Mouse (Mus musculus) urinary bladder, postnatal 25 days (tissue): ENCODE data around the gene Ccr8.
"Not testable (repeated sequence)": the region's sequence is repeated elsewhere in the genome, so short reads cannot be mapped to it uniquely, and the experiment has no call there.

Experiments
- DNase-seq: peaks from one replicate; pipeline ENCODE4 v3.0.0; 2022; ENCODE audit warnings: low spot score

Ccr8 gene

DNA sequence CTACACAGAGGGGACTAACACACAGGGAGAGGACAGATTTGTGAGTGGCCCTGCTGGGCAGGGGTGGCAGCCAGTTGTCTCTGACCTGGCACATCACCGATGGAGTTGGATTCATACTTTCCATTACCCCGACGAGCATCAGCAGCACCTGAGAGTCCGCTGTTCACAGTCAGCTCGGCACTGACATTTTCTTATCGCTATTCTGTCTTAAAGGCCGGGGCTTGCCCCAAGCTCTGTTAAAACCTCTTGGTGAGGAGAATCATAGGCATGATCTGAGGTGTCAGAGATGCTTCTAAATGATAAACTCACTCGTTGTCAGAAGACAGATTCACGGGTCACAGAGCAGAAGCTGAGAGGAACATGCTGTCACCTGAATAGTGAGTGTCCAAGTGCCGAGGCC, 828 bp upstream of the Ccr8 start:
- DNase-seq = no peak

- DNase-seq = no peak
Measured at GRCm38 (mm10) chr9:120093701-120094100, 1.8 kb downstream of the Ccr8 start.

DNA sequence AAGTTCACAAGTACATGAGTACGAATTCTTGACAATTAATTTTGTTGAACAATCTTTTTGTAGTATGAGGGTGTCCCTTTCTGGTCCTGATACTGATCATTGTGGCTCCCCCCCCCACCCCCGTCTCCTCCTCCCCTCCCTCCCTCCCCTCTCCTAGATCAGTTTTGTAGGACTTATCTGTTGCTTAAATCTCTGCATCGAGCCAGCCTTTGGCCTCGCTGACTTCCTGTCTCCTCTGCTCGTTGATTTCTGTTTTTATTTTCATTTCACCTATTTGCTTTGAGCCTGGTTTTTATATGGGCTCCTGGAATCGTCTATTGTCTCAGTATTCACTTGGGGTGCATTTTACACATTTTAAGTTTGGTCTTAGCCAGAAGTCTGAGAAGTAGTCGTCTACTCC, 4.0 kb downstream of the Ccr8 start:
- DNase-seq = no peak

DNA sequence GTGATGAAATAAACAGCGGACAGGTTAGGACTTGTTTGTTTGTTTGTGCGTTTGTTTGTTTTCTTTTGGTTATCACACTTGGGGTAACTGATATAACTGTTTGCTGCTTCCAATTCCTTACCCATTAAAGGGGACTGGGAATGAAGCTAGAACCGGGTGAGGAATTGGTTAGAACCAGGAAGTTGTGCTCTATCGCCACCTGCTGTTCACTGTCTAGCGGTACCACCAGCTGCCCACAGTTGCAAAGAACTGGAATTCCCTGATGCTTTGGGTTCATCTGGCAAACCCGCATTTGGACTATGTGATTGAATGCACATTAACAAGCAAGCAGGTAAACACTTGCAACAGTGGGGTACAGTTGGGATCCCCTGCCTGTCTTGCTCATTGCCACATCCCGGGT, 6.8 kb downstream of the Ccr8 start:
- DNase-seq = peak; percentile 68

- DNase-seq = no peak
Measured at GRCm38 (mm10) chr9:120099304-120099703, 7.4 kb downstream of the Ccr8 start.

DNA sequence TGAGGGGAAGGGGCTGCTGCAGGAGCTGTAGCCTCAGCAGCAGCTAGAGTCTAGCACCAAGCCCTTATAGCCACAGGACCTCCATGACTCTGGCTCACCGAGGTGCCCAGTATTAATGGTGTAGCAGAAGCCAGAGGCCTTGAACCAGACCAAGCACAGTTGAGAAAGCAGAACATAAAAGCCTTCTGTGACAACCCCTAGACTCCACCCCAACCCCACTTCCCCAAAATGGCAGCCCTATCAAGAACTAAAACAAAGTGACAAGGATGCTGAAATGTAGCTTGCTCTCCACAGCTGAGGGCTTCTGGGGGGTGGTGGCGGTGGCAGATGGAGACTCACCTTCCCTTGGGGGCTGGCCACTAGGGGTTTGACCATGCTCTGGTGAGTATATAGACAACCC, 9.3 kb downstream of the Ccr8 start:
- DNase-seq = no peak

DNA sequence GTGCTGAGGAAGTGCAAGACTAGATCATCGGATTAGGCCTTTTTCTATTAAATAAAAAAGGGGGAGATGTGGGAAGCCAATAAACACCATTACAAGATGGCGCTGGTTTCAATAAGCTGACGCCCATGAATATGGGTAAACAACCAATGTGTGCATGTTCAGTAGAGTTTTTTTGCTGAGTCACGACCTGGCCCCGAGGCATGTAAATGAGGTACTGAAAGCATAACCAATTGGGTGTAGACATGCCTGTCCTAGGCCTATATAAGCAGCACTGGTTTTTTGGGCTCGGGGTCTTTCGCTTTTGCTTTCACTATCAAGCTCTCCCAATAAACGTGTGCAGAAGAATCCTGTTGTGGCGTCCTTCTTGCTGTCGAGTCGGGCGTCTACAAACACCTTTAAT, 17.0 kb downstream of the Ccr8 start:
- DNase-seq = not testable (repeated sequence)

DNA sequence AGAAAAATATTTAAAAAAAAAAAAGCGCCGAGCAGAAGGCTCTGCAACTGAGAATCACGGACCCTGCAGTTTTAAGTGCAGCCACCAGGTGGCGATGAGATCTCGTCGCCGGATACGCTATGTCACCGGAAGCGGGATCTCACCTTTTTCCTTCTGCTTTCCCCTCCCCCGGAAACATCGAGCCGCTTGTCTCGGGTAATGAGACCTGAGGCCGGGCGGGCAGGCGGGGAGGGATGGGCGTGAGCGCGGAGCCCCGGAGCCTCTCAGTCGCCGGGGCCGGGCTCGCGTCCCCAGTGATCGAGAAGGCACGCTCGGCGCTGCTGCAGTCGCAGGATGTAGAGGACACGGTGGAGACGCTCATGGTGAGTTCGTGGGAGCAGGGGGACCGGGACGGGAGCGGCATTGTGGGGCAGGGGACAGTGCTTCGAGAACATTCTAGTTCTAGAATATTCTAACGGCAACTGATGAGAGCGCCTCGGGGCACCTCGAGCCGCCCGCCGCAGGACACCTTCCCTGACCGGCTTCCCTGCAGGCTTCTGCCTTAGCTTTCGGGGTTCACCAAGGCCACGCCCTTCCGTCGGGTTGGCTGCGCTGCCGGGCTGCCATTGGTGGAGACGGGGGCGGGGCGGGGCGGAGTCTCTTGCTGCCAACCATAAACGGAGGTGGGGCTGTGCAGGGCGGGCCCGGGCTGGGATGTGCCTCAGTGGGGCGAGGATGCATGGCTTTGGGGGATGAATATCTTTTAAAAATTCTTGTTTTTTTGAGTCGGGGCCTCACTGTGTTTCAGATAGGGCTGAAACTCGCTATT, 18.5 kb downstream of the Ccr8 start, which contains the start of gene Slc25a38:
Slc25a38 (plus strand) TSS at position 164 of the 808 bp plus-strand sequence.
- peak; percentile 92 for DNase-seq

GRCm38 (mm10) chr9:120111156-120111945, 19.4 kb downstream of the Ccr8 start:
- no peak for DNase-seq

- DNase-seq = no peak
Measured at GRCm38 (mm10) chr9:120112472-120112871, 20.6 kb downstream of the Ccr8 start.

GRCm38 (mm10) chr9:120113456-120113855, 21.5 kb downstream of the Ccr8 start:
- no peak for DNase-seq

GRCm38 (mm10) chr9:120114051-120114788, 22.3 kb downstream of the Ccr8 start:
- DNase-seq = no peak

DNA sequence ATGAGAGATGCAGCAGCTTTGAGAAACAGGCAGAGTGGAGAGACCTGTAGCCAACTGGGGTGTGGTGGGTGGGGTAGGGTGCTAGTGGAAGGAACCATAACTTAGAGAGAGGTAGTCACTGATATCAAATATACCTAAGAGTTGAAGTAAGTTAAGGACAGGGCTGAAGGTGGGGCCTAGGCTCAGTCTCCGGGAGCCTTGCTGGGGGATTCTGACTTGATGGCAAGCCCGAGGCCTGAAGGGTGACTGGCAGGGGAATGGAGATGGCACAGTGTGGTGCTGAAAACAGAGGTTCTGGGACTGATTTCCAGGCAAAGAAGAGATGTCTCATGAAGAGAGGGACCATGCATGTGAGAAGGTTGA, 22.9 kb downstream of the Ccr8 start:
- no peak for DNase-seq

DNA sequence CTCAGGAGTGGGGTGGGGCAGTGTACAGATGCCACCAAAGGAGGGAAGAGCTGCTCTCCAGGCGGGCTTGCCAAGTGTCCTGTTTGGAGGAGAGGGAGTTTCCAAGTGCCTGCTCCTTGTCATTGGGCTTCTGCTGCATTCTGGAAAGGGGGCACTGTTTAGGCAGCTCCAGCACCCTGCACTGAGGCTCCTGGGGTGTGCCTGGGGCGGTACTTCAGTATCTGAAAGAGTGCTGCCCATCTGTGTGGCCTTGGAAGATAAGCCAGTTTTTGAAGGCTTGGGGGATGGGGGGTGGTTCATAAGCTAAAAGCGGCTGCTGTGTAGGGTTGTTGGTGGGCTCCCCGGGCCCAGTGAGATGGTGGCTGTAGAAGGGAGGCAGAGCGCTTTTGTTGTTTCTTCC, 23.7 kb downstream of the Ccr8 start:
- no peak for DNase-seq

GRCm38 (mm10) chr9:120116184-120116624, 24.3 kb downstream of the Ccr8 start:
- DNase-seq = no peak

DNA sequence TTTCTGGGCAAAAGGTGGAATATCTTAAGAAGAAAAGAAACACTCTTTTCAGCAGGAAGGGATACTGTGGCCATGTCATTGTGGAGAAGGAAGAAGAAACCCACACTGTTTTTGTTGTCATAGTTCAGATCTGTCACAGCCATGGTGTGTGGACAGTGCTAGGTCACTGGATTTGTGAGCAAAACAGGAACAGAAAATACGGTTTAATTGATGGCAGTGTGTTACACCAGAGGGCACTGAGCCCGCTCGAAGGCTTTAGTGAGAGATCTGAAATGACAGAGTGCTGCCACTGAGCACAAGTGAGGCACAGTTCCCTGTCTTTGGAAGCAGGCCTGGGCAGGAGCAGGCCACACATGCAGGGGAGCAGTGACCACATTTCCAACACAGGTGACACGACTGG, 26.3 kb downstream of the Ccr8 start:
- DNase-seq = no peak

GRCm38 (mm10) chr9:120120503-120120902, 28.6 kb downstream of the Ccr8 start:
- no peak for DNase-seq

GRCm38 (mm10) chr9:120126868-120127267, 35.0 kb downstream of the Ccr8 start:
- DNase-seq = no peak

GRCm38 (mm10) chr9:120127538-120128251, 35.8 kb downstream of the Ccr8 start, which contains the start of gene Rpsa:
Gene Rpsa, plus strand, starts transcription at chr9:120127689.
- DNase-seq = peak; percentile 89

DNA sequence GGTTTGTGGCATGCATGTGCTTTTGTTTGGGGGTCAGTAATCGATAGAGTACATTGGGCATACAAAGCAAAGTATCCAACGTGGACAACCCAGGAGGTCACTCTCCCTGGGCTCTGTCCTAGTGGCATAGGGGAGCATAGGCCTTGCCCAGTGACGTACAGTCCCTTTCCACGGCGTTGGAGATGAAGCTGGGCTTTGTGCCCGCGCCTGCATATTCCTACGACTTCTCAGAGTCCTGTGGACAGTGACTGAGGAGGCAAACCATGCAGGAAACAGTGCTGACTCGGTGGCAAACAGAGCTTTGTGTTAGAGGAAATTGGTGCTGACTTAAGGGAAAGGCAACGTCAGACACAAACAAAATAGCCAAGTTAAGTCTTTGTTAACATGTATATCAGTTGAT, 37.4 kb downstream of the Ccr8 start:
- no peak for DNase-seq

DNA sequence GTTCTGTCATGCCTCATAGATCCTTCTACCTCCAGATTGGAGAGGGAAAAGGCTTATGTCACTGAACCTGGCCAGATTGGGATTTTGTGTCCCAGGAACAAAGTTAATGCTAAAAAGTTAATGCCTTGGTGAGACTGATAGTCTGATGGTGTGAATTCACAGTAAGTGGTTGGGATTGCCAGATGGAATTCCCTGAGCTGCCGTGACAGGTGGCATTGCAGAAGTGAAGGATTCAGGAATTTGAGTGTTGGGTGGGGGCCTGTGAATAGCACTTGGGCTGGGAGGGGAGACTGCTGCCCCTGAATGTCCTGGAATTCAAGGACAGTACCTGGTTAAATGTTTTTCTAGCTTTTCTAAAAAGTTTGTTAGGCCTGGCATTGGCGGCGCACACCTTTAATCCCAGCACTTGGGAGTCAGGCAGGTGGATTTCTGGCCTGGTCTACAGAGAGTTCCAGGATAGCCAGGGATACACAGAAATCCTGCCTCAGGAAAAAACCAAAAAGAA, 39.9 kb downstream of the Ccr8 start:
- no peak for DNase-seq
